Mouse (Mus musculus) gastrocnemius, postnatal 10 days (tissue): ENCODE results near the gene Ccdc24. TPM values are rescaled to one million over a fixed set of nuclear protein-coding genes. Genes with fewer than 3 reads are reported as not detected.

Experiments used
- DNase-seq: peaks from one replicate; pipeline ENCODE4 v3.0.0; 2021; ENCODE audit warnings: mixed read lengths
- total RNA-seq, 2 experiments: library from RNA; stranded (reverse); gene quantifications; 2 replicates each; pipeline ENCODE4 v1.2.3; 2021

Ccdc24 gene
- total RNA-seq, 2 experiments from 2014 or later, result 0.70 to 0.81 TPM

DNA sequence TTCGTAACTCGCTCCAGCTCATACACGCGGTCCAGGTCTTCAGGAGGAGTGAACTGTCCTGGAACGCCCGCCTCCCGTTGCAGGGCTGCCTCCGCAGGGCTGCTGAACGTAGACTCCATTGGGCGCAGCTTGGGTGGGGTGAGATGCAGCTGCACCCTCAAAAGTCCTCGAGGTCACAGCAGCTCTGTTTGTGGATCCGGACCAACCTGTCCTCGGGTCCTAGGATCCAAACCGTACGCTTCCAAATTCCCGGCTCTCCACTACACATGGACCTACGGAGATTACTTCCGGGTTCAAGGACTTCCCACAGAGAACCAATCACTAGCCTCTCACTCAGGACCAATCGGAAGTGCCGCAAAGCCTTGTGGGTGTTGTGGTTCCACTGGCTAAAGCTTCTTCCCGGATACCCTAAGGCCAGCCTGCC, 19.4 kb upstream of the Ccdc24 start, which contains the start of gene Dph2:
Gene Dph2 (minus strand): TSS at position 295 of the 424 bp plus-strand sequence.
- peak; percentile 50 for DNase-seq

DNA sequence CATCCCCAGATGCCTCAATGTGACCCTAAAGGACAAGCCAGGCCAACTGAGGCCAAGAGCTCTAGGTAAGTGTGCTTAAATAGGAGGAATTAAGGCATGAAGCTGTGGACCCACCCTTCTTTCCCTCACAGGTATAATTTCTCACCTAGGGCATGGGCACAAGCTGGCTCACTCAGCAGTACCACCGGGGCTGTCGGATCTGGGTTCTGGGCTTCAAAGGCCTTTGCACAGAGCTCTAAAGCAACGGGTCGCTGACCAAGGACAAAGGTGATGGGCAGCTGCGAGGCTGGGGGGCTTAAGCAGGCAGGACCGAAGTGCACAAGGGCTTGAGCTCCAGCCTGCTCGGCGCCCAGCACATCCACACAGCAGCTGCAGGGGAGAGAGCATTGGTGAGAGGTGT, 18.4 kb upstream of the Ccdc24 start:
- DNase-seq, result no peak

DNA sequence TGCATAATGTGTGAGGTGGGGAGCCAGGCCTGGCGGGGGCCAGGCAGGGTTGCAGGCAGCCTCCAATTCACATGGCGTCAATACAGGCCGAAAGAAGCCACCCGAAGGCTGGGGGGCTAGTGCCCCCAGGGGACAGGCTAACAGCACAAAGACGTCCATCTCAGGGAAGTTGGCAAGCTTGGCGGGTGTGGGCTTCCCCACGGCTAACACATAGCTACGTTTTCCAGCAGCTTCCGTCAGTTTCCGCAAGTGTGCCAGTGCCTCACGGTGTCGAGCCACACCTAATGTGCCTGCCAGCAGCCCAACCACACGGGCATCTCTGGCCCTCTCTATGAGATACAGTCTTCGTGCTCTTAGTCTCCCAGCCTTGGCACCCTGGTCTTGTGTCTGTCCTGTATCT, 17.7 kb upstream of the Ccdc24 start:
- no peak for DNase-seq

DNA sequence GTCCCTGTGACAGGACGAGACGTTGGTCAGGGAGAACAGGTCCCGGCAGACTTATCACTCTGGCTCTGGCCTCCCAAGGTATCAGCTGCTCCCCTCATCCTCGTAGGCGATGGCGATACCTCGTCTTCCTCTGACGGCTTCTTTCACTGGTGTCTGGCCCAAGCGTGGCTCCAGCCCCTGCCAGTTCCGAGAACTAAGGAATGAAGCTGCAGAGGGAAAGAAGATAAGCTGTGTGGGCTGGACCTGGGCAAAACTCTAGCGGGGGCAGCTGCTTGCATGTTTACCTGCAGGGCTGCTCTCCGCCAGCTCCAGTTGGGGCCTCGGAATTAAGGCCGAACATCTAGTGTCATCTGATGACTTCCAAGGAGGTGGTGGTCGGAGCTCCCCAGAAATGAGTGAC, 17.1 kb upstream of the Ccdc24 start:
- DNase-seq, result no peak

DNA sequence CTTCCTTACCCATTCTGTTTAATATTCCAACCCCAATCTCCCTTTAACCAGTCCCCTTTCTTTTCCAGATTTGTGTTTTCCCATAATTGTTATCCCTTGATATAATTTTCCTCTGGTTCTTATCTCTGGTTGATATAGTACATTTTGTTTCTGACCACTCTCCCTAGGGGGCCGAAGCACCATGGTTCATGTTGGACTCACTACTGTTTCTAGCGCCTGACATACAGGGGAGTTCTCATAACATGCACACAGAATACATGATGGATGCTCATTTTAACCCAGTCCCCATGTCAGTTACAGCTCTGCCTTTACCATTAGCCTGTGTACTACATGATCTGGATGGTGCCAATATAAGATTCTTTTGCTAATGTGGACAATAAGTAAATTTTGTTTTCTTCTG, 15.6 kb upstream of the Ccdc24 start:
- DNase-seq, result no peak

DNA sequence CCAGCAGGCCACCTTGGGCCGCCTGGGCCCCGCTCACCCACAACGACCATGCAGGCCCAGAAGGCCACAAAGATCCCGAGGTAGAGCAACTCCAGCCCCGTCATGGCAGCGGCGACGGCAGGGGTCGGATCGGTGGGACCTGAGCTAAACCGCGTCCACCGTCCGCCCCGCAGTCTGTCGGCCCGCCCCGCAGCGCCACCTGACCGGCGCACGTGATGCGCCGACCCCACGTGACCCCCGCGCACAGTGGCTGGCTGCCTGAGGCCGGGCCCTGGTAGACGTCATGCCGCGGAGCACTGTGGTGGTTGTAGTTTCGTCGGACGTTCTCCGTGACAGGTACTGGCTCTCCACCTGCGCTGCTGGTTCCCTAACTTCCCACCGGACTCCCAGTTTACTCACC, 14.8 kb upstream of the Ccdc24 start, which contains the start of gene Atp6v0b:
Gene Atp6v0b (minus strand): TSS at position 201 of the 400 bp plus-strand sequence.
- DNase-seq, result peak; percentile 93

DNA sequence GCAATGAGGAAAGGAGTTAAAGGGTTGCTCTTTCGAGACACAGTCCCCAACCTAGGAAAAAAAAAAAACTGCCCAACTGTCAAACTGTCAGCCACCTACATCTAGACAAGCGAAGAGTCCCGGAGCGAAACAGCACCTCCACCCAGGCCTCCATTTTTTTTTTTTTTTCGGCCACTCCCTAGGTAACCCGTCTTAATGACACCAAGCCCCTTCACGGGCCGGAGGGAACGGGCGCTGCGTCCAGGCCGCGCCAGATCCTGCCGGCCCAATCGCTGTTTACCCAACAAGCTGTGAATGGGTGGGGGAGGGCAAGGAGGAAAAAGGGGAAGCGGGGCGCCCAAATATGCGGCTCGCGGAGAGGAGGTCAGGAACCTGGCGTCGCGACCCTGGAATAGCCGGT, 14.3 kb upstream of the Ccdc24 start:
- no peak for DNase-seq

DNA sequence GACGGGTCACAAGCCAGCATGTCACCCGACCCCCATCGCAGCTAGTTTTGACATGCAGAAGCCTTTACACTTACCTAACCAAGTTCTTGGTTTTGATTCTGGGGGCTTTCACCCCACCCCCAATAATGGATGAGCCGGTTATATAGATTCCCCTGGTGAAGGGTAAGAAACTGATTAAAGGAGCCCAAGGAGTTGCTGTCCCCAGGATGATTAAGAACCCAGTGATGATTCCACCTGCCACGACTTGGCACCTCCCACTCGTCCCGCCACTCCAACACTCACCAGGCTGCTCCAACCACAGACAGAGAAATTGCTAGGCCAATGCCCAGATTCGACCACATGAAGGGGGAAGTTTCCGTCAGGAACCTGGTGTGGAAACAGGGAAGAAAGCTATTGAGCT, 13.6 kb upstream of the Ccdc24 start:
- no peak for DNase-seq

DNA sequence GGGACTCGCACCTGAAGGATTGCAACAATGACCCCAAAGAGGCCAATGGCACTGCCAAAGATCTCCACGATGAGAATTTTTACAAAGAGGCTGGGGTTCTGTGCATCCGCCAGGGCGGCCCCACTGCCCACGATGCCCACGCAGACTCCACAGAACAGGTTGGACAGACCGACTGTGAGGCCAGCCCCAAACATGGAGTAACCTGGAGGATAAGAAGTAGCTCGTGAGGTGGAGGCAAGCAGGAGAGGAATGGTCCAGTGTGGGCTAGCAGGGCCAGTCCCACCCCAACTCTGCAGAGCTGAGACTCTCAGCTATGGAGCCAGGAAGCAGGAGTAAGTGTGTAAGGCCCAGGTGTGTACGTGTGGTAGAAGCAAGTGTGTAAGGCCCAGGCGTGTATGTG, 12.7 kb upstream of the Ccdc24 start:
- no peak for DNase-seq

DNA sequence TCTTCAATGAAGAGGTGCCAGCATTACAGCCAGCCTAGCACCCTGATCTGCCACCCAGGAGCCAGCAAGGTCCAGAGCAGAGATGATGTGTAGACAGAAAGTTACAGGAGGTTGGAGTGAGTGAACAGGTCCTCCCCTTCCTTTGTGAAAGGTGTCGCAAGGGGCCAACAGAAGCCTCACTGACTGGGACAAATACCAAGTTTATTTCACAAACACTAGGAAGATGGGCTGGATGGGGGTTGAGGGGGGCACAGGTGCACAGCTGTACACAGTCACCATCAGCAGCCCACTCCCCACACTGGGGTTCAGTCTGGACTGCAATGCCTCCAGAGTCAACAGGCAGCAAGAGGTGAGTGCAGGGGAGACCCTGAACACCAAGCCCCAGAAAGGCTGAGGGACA, 11.8 kb upstream of the Ccdc24 start:
- DNase-seq, result no peak

DNA sequence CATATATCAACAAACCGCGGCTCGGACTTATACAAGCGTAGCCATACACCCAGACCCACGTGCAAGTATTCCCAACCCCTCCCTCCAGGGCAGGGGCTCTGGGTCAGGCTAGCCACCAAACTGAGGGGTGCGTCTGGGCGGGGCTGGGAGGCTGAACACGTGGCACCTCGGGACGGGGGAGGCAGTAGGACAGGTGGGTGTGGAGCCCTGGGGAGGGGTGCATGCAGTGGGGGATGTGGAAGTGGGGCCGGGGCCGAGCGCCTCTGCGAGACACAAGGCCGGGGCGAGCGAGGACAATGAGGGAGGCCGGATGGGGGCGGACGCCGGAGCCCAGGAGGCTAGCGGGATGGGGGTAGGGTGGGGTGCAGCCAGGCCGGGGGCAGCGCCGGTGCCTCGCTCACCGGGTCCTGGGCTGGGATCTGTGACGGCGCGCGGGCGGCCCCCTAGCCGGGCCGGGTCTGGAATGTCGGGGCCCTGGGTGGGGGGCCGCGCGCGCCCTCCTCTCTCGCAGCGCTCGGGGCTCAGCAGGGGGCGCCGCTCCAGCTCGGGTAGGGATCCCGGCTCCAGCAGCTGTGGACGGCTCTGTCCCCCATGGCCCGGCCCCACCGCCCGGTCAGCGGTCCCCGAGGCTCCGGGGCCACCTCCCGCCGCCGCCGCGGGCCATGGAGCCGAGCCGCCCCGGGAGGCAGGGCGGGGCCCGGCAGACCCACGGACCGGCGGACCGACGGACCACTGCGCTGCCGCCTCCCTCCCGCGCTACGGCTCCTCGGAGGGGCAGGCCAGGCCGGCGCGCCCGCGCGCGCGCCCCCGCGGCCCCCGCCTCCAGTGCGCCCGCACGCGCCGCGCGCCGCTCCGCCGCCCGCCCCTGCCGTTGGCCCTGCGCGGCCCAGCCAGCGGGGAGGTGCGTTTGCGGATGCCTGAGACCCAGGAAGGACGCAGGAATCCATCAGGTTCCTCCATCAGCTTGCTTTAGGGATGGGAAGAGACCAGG, 10.6 kb upstream of the Ccdc24 start, which contains the start of gene B4galt2:
Gene B4galt2 (minus strand): TSS at position 787 of the 991 bp plus-strand sequence.
- peak; percentile 67 for DNase-seq

DNA sequence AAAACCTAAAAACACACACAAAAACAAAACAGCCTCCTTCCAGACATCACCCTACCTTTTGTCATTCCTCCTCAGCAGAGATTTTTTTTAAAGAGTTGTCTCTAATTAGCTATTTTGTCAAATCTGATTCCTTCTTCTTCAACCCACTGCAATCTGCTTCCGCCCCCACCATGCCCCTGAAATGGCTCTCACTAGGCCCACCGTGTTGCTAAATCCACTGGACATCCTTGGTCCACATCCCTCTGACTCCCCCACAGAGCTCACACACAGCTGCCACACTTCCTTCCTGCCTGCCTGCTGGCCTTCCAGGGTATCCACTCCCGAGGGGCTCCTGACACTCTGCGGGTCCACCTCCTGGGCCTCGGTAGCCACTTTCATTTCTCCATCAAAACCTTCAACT, 6.3 kb upstream of the Ccdc24 start:
- no peak for DNase-seq

DNA sequence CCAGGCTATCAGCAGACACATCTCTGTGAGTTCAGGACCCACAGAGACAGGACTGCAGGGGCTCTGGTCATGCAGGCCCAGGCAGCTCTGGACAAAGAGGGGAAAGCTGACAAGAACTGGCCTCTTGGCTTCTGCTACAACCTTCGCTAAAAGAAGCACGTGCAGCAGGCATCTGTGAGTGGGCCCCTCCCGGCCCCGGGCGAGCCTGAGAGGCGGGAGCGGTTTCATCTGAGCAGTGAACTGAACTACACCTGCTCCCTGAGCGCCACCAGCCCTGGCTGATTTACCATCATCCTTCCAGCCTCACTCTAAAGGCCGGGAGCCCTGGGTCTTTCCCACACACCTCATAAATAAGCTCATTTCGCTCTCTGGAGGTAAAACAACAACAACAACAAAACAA, 5.9 kb upstream of the Ccdc24 start:
- DNase-seq, result no peak

DNA sequence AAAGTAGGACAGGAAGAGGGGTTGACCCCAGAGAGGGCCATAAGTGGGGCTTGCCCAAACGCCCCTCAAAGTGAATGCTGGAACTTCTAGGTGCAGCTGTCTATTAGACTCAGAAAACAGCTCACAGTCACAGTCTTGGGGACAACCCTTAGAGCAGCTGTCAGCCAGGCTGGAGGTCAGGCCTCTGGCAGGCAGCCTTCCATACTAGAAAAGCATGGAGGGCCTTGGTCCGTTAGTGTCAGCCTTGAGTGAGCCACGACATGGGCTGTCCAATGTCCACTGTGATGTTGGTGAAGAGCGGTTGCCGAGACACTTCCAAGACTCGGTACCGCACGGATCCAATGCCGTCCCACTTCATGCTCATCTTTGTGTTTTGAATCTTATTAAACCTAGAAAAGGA, 1.3 kb upstream of the Ccdc24 start:
- no peak for DNase-seq

DNA sequence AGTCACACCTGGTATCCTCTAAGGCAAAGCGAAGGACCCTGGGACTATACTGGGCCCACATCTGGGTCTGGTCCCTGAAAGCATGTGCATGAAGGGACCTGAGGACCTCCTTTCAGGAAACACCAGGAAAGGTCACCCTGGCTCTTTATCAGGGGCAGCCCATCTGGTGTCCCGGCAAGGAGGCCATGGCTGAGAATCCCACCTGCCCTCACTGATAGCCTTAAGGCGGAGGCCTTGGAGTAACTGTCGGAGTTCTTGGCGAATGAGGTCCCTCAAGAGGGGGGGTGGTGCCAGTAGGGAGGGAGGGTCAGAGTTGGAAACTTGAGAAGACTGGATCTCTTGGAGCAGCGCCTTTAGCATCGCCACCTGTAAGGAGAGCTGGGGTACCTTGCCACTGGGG, 570 bp downstream of the Ccdc24 start:
- no peak for DNase-seq

DNA sequence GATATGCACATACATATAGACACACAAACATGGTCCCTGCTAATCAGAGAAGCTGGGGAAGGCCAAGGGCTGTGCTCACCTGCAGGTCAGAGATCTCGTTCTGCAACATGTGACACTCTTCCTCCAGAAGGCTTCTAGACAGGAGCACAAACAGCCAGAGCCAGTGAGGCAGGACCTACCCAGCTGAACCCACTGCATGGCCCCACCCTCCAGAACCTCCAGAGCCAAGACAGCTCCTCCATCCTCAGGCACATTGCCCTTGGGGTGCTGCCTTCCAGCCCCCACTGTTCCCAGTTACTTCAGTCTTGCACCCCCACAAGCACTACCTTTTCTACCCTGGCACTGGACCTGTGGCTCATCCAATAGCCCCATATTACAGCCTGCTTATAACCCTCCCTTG, 1.9 kb downstream of the Ccdc24 start:
- no peak for DNase-seq

DNA sequence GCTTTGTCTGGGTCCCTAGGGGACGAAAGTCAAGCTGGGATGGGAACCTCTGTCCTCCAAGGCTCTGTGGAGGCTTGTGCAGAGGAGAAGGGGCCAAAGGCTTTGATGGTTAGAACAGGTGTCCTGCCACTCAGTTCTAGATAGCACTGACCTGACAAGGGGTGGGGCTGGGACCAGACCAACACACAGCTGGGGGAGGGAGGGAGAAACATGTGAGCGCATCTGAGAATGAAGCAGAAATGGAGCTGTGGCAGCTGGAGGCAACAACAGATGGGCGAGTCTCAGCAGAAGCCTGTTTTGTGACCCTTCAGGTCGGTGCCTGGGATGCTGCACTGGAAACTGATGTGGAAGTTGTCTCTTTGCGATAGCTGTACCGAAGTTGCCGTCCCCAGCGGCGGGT, 3.0 kb downstream of the Ccdc24 start:
- DNase-seq, result no peak

DNA sequence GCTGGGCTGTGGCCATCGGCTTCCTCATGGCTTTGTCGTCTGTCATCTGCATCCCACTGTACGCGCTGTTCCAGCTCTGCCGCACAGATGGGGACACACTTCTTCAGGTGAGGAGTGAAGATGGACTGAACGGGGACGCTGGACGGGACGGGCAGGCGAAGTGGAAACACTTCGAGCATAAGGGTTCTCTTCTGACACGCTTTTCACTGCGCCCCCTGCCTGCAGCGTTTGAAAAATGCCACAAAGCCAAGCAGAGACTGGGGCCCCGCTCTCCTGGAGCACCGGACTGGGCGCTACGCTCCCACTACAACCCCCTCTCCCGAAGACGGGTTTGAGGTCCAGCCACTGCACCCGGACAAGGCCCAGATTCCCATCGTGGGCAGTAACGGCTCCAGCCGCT, 4.5 kb downstream of the Ccdc24 start:
- peak; percentile 70 for DNase-seq

DNA sequence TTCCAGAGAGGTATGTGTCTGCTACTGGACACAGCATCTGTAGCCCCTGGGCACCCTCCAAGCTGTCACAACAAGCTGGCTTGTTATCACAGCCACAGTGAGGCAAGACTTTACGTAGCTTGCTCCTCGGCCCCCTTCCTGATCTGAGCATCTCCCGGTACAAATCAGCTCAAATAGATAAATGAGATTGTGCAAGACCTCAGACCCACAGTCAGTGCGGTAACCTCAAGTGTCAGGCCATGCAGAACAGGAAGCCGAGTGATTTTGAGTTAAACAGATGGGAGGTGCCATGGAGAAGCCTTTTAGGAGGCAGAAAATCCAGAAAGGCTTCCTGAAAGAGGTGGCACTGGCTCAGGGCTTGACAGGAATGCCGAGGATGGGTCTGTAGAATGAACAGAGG, 5.4 kb downstream of the Ccdc24 start:
- no peak for DNase-seq

DNA sequence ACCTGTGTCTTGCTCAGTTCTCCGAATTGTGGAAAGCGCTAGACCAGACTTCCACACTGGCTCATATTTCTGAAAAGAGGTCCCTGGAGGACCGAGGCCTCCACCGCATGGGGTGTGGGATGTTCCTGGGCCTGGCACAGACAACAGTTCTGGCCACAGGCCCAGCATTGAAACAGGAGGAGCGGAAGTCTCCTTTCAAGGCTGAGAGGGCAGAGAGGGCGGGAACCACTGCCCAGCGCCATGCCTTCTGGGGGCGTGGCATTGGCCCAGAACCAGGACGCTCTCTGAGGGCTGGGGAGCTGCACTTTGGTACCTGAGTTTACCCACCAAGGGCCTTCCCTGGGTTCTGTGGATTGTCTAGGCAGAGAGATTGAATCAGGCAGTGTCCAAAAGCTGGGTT, 6.3 kb downstream of the Ccdc24 start:
- DNase-seq, result peak; percentile 75

DNA sequence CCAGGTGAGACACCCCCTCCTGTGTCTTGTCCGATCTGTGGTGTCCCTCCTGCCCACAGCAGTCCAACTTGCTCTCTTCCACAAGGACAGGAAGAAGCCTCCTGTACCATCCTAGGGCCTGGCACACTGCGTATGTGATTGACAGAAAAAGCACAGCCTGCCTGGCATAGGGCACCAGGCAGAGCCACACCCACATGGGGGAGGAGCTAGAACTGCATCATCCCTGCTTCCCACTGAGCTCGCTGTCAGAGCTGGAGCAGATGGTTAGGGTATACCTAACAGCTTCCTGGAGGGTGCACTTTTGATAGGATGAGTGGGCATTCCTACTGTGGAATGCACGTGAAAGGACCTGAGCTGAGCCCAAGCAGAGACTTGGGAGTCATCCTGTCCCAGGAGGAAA, 9.5 kb downstream of the Ccdc24 start:
- DNase-seq, result no peak

DNA sequence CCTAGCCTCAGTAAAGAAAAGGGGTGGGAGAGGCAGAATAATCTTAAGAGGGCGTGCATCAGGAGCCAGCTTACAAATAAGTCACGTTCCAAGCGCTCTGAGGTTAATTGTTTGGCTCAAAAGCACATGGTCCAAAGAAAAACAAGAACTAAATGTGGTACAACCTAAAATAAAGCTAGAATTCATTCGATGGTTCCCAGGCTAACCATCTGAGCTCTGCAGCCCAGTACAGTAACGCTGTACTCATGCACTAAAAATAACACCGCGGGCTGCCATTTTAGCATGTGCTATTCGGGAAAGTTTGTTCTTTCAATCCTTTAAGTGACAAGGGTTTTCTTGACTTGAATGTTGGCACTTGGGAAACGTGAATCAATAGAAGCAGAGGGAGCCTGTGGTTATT, 11.8 kb downstream of the Ccdc24 start:
- DNase-seq, result no peak

DNA sequence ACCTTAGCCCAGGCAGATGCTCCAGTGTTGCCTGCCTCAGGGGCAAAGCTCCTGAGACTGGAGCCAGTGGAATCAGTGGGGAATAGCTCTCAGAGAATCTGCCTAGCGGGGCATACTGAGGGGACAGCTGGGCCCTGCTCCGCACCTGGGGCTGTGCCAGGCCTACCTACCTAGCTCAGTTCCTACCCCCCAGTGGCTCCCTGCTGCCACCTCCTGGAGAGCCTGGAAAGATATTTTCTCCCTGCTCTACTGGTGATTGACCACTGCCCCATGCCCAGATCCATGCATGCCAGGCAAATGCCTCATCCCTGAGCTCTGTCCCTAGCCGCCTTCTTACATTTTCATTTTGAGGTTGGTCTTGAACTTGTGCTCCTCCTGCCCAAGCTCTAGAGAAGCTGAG, 13.6 kb downstream of the Ccdc24 start:
- peak; percentile 81 for DNase-seq

DNA sequence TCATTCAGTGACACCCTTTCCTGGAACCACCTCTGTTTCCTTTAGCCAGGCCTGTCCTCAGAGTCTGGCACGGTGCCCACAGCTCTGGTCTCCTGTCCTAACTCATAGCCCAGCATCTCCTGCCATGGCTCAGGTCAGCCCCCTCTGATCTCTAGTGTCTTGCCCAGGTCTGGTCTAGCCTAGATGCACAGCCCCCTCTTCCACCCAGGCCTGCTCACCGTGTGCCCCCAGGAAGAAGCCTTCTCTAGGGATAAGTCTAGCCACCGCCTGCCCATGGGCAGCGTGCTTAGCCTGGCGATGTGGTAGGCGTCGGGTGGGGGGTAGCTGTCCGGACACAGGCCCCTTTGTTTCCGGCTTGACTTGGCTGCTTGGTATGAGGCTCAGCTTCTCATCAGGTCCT, 17.2 kb downstream of the Ccdc24 start:
- no peak for DNase-seq
